Mouse (Mus musculus) heart, embryonic 14.5 days (tissue): Measurements from ENCODE around the gene Parvb. TPM values are rescaled to one million over a fixed set of nuclear protein-coding genes. Genes with fewer than 3 reads are reported as not detected.

Experiments used
- ATAC-seq: fragments of 200-750 bp; cut with Nextera tagmentation; 2 replicates; pipeline ENCODE4 v1.8.0; 2017; ENCODE audit warnings: low read depth, moderate TSS enrichment; ENCODE audit not compliant: insufficient number of reproducible peaks, insufficient read depth, low FRiP score
- H3K27ac ChIP-seq, 2 experiments: fragments of 200-500 bp in 1 of 2; fragments of 300-500 bp in 1 of 2; sonication (generic) in 1 of 2; replicated peaks in 1 of 2; 2 replicates each; pipeline ENCODE4 v1.5.1; 2012 to 2014; ENCODE audit warnings: low read depth in 2 of 2, low read length in 2 of 2, control low read depth in 1 of 2, mild to moderate bottlenecking in 1 of 2, mixed read lengths in 1 of 2; ENCODE audit not compliant: control insufficient read depth in 1 of 2, insufficient read depth in 1 of 2
- H3K27me3 ChIP-seq: fragments of 300-500 bp; sonication (generic); 2 replicates; pipeline ENCODE4 v1.6.1; 2014; ENCODE audit warnings: mild to moderate bottlenecking, low read length, control low read depth; ENCODE audit not compliant: control insufficient read depth, insufficient read depth
- H3K36me3 ChIP-seq: fragments of 300-500 bp; sonication (generic); 2 replicates; pipeline ENCODE4 v1.6.1; 2014; ENCODE audit warnings: mild to moderate bottlenecking, control low read depth, low read length, mixed read lengths; ENCODE audit not compliant: control insufficient read depth, insufficient read depth
- H3K4me1 ChIP-seq, 2 experiments: fragments of 200-500 bp in 1 of 2; fragments of 300-500 bp in 1 of 2; sonication (generic) in 1 of 2; 2 replicates each; pipeline ENCODE4 v1.6.1; 2012 to 2014; ENCODE audit warnings: low read length in 2 of 2, control low read depth in 1 of 2, mixed read lengths in 1 of 2; ENCODE audit not compliant: control insufficient read depth in 2 of 2, insufficient read depth in 2 of 2
- H3K4me2 ChIP-seq: fragments of 300-500 bp; sonication (generic); 2 replicates; pipeline ENCODE4 v1.6.1; 2014; ENCODE audit warnings: mild to moderate bottlenecking, low read length
- H3K4me3 ChIP-seq, 2 experiments: fragments of 200-500 bp in 1 of 2; fragments of 300-500 bp in 1 of 2; sonication (generic) in 1 of 2; 2 replicates each; pipeline ENCODE4 v1.5.1; 2012 to 2014; ENCODE audit warnings: low read length in 2 of 2, mild to moderate bottlenecking in 2 of 2, control low read depth in 1 of 2, low read depth in 1 of 2, moderate library complexity in 1 of 2; ENCODE audit not compliant: control insufficient read depth in 1 of 2, insufficient read depth in 1 of 2
- H3K9ac ChIP-seq: fragments of 300-500 bp; sonication (generic); 2 replicates; pipeline ENCODE4 v1.6.1; 2014; ENCODE audit warnings: mild to moderate bottlenecking, low read length
- H3K9me3 ChIP-seq: fragments of 300-500 bp; sonication (generic); 2 replicates; pipeline ENCODE4 v1.6.1; 2016; ENCODE audit warnings: low read length, control low read depth; ENCODE audit not compliant: control insufficient read depth
- WGBS: fragments of 180-500 bp; shearing (Covaris S2); extraction: QIAGEN DNeasy Blood & Tissue Kit; methylation state at CpG from one replicate; pipeline ENCODE4 v1.1.7; 2014; 5-methylcytosine and 5-hydroxymethylcytosine counted together
- polyA plus RNA-seq: library from polyadenylated mRNA; unstranded; fragments of >200 nt; fragmentation: Nextera tagmentation; extraction: Ambion mirVana; gene quantifications from 2 replicates; pipeline ENCODE4 v1.2.1, GENCODE M21; 2014

Gene Parvb
- polyA plus RNA-seq, 1 experiment from 2014 or later, result 18.5 TPM

- H3K27me3 ChIP-seq, result no peaks in the 10 kb centered on the region
- 45% methylated on average over 5 of the region's 5 CpGs for WGBS
- peaks cover 4% of the 10 kb centered on the region; the same call in 1 of the 2 replicates for H3K36me3 ChIP-seq
- peaks cover 48 to 70% of the 10 kb centered on the region in 2 experiments for H3K4me1 ChIP-seq
- H3K9me3 ChIP-seq, result no peaks in the 10 kb centered on the region
- H3K9ac ChIP-seq, result peak overlapping the region; percentile 31; the same call in 1 of the 2 replicates
- peak overlapping the region; percentile 8 to 57; a peak in 1 of 4 replicates for H3K27ac ChIP-seq
- no peak overlapping the region for H3K4me3 ChIP-seq
- no peak for ATAC-seq
- no peak overlapping the region for H3K4me2 ChIP-seq
Measured at GRCm38 (mm10) chr15:84256864-84257263, 25.0 kb downstream of the Parvb start.

DNA sequence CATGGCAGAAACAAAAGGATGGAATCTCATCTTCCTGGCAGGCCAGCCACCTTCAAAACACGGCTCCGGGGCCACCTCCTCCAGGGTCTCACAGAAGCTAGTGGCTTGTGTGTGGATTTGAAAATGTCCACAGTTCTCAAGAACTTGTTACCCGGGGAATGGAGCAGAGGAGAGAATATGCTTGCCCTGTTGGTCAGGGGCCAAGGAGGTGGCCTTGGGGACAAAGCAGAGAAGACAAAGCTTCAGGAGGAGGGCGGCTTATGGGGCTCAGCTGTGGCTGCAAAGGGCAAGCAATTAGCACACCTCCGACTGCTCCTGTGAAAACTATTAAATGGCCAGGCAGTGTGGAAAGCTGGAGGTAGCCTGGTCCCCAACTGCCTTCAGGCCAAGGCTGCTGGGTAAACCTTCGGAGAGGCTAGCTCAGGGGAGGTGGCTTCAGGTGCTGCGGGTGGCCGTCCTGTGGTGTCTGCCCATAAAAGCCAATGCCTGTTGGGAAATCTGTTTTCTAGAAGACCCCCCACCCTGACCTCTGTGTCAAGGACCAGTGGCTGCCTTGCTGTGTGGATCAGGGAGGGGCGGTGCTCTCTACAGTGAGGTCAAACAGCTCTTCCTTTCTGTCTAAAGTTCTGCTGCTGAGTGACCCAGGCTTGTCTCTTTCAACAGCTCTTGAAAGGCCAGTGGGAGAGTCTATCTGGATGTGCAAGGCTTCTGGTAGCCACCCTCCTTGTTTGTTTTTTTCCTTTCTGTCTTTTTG is 26.9 kb downstream of the Parvb start:
- Histone ChIP-seq H3K27me3 (no peaks in the 10 kb centered on the region), H3K4me3 (no peak overlapping the region), H3K4me1 (peaks cover 40 to 57% of the 10 kb centered on the region in 2 experiments), H3K36me3 (peaks cover 4% of the 10 kb centered on the region; the same call in 1 of the 2 replicates), H3K9ac (no peak overlapping the region), H3K27ac (peak overlapping the region in 1 of 2 experiments; percentile 14; a peak in 1 of 4 replicates), H3K9me3 (no peaks in the 10 kb centered on the region), H3K4me2 (no peak overlapping the region)
- WGBS, result 80% methylated on average over 9 of the region's 9 CpGs
- ATAC-seq, result no peak

DNA sequence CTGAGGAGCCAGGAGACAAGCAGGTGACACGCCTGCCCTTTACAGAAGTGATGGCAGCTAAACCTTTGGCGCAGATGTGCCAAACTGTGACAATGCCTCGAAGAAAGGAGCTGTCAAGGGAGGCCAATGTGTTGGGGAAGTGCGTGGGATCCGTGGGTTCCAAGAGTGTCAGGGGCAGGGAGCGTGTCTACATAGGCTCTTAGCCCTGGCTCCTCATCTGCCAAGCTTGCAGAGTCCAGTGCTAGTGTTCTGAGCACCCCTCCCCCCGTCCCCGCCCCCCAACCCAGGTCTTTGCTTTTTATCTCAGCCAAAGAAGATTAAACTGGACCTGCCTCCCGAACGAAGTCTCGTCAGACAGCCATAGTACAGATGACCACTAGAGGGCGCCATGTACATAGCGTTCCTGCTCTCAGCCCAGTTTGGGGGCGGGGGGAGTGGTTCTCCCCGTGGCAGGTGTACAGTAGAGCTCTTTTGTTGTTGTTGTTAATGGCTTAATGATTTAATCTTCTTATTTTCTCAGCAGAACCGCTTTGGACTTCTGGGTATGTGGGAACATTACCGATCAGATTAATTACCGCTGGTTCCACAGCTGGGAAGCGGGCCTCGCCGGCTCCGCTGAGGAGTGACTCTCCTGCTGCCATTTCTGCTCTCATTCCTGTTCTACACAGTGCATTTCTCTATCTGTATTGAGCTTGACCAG is 28.4 kb downstream of the Parvb start:
- no peak for ATAC-seq

GRCm38 (mm10) chr15:84262630-84263029 is 30.8 kb downstream of the Parvb start:
- H3K9me3 ChIP-seq, result no peaks in the 10 kb centered on the region
- no peak overlapping the region for H3K4me2 ChIP-seq
- peaks cover 28 to 40% of the 10 kb centered on the region in 2 experiments for H3K4me1 ChIP-seq
- no peak for ATAC-seq
- H3K4me3 ChIP-seq, result no peak overlapping the region
- 85% methylated on average over 6 of the region's 6 CpGs for WGBS
- H3K27ac ChIP-seq, result no peak overlapping the region
- no peaks in the 10 kb centered on the region for H3K27me3 ChIP-seq
- H3K9ac ChIP-seq, result no peak overlapping the region
- H3K36me3 ChIP-seq, result peaks cover 4% of the 10 kb centered on the region; the same call in 1 of the 2 replicates

More for the DNA sequence above, 28.4 kb downstream of the Parvb start:
- WGBS, result 42% methylated on average over 22 of the region's 22 CpGs
- Histone ChIP-seq H3K27ac (no peak overlapping the region), H3K9me3 (no peaks in the 10 kb centered on the region), H3K9ac (peak overlapping the region; percentile 25; the same call in 1 of the 2 replicates), H3K4me1 (peaks cover 31 to 47% of the 10 kb centered on the region in 2 experiments), H3K4me3 (no peak overlapping the region), H3K27me3 (no peaks in the 10 kb centered on the region), H3K4me2 (no peak overlapping the region), H3K36me3 (peaks cover 4% of the 10 kb centered on the region; the same call in 1 of the 2 replicates)

DNA sequence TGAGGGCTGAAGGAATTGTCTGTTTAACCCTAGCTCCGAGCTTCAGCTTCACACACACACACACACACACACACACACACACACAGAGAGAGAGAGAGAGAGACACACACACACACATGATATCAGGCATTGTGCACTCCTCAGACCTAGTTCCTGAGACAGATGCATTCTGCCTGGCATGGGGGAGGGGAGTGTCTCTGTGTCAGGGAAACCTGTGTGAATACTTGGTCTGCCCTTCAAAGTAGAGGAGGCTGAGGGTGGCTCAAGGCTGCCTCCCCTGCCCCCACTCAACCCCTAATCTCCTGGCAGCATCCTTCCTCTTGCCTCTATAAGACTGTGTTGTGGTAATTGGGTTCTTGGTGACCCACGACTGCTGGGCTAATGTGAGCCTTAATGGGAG is 31.7 kb downstream of the Parvb start:
- no peak overlapping the region for H3K4me3 ChIP-seq
- H3K9ac ChIP-seq, result no peak overlapping the region
- WGBS, result 39% methylated on average over 2 of the region's 2 CpGs
- H3K27me3 ChIP-seq, result no peaks in the 10 kb centered on the region
- peaks cover 22 to 33% of the 10 kb centered on the region in 2 experiments for H3K4me1 ChIP-seq
- H3K4me2 ChIP-seq, result no peak overlapping the region
- no peaks in the 10 kb centered on the region for H3K9me3 ChIP-seq
- H3K27ac ChIP-seq, result no peak overlapping the region
- ATAC-seq, result no peak
- H3K36me3 ChIP-seq, result peaks cover 4% of the 10 kb centered on the region; the same call in 1 of the 2 replicates

DNA sequence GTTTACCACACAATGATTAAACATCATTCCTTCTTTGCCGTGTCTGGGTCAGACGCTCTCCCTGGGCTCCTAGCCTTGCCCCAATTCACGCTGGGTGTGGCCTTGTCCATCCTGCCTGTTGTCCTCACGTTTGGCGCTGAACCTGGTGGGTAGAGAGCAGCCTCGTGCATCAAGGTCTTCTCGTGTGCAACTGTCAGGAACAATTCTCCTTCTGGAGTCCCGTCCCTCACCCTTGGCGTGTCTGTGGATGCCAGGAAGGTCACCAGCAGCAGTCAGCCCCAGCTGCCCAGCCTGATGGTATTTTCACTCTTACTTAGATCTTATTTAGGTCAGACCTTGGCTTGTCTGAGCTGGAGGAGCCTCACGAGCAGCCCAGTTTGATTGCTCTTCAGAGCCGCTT is 33.3 kb downstream of the Parvb start:
- Histone ChIP-seq H3K4me1 (peaks cover 26 to 36% of the 10 kb centered on the region in 2 experiments), H3K27ac (peak overlapping the region in 1 of 2 experiments; percentile 79; a peak in 1 of 4 replicates), H3K4me3 (no peak overlapping the region), H3K4me2 (no peak overlapping the region), H3K9me3 (no peaks in the 10 kb centered on the region), H3K36me3 (peaks cover 4% of the 10 kb centered on the region; the same call in 1 of the 2 replicates), H3K27me3 (no peaks in the 10 kb centered on the region), H3K9ac (no peak overlapping the region)
- 71% methylated on average over 11 of the region's 11 CpGs for WGBS
- no peak for ATAC-seq

DNA sequence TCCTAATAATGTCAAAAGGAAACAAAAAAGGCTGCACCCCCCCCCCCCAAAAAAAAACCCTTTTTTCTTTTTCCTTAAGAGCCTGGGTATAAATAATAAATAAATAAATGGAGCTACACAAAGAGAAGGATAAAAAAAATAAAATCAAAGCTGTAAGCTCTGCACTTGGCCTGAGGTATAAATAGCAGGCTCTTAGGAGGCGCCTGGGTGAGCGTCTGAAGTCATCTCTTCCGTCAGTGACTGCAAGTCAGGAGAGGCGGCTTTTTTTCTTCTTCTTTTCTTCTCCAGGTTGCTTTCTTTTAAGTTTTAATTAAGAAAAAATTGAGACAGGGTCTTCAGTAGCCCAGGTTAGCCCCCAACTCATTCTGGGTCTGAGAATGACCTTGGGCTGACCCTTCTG is 34.4 kb downstream of the Parvb start:
- H3K4me2 ChIP-seq, result peak overlapping the region; percentile 26; the same call in 1 of the 2 replicates
- H3K4me3 ChIP-seq, result no peak overlapping the region
- ATAC-seq, result no peak
- H3K27ac ChIP-seq, result peak overlapping the region; percentile 63 to 79
- no peak overlapping the region for H3K9ac ChIP-seq
- 21% methylated on average over 4 of the region's 4 CpGs for WGBS
- H3K36me3 ChIP-seq, result peaks cover 3% of the 10 kb centered on the region; the same call in 1 of the 2 replicates
- H3K27me3 ChIP-seq, result no peaks in the 10 kb centered on the region
- H3K9me3 ChIP-seq, result no peaks in the 10 kb centered on the region
- peaks cover 35 to 40% of the 10 kb centered on the region in 2 experiments for H3K4me1 ChIP-seq
